Mouse (Mus musculus): ENCODE data around the gene Unc80.
A peak's percentile ranks its signal among the peaks of the same experiment; 100 is the strongest.
"Not testable (repeated sequence)": the region's sequence is repeated elsewhere in the genome, so short reads cannot be mapped to it uniquely, and the experiment has no call there.

Gene Unc80

DNA sequence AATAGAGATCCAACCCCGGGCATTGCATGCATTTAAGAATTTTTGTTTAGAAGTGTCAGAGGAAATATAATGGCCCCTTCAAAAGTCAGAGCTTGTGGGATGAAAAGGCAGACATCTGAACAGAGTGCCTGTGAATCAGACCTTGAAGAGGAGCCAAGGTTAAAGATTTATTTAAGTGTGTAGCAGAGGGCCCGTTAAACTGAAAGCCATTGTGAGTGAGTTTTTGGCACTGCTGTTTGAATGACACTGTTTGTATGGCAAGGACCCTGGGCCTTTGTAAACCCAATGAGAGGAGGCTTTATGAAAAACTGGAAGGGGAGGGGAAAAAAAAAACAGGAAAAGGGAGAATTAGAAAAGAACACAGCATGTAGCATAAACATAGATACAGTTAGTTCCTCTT lies 170.0 kb downstream of the Unc80 start:
- no peak for DNase-seq

DNA sequence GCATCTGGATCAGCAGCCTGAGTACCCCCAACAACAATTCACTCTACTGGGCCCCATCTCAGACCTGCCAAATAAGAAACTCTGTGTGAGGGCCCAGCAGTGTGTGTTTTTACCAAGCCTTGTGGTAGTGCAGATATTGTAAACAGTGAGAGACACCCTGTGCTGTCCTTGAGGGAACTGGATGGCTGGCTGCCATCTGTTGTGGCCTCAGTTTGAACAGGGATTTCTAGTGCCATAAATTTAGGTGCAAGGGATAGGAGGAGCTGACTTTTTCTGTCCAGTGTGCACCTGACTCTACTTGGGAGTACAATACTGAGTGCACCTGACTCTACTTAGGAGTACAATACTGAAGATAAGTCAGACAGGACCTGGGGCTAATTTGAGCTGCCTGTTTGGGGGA lies 178.7 kb downstream of the Unc80 start:
- no peak for DNase-seq

DNA sequence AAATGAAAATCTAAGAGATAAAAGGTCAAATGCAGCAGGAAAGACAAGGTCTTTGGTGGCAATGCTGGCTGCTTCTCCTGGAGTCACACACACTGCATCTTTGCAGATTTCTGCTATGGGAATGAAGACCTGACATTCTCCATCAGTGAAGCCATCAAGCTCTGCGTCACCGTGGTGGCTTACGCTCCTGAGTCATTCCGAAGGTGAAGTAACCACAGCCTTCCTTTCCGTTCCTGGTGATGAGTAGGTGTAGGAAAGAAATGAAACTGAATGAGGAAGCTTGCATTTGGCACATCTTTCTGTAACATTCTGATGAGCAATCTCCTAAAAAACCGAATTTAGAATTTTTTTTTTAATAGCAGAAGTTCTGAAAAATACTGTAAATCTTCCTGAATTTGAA lies 181.4 kb downstream of the Unc80 start:
- no peak for DNase-seq

DNA sequence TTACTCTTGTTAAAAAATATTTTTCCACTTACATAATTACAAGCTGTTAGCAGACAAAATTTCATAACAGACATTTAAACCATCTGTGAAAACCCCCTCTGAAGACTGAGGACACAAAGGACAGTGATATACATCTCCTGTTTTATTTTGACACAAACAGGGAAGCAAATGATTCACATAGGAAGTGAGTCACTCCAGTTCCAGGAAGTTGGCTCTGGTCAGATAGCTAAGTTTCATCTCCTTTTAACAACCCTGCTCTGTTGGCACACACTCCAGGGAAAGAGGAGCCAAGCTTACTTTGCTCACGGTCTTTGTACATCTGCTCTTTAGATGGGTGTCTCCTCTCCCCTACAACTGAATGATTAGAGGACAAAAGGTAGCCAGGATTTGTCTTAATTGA lies 181.8 kb downstream of the Unc80 start:
- DNase-seq = no peak

DNA sequence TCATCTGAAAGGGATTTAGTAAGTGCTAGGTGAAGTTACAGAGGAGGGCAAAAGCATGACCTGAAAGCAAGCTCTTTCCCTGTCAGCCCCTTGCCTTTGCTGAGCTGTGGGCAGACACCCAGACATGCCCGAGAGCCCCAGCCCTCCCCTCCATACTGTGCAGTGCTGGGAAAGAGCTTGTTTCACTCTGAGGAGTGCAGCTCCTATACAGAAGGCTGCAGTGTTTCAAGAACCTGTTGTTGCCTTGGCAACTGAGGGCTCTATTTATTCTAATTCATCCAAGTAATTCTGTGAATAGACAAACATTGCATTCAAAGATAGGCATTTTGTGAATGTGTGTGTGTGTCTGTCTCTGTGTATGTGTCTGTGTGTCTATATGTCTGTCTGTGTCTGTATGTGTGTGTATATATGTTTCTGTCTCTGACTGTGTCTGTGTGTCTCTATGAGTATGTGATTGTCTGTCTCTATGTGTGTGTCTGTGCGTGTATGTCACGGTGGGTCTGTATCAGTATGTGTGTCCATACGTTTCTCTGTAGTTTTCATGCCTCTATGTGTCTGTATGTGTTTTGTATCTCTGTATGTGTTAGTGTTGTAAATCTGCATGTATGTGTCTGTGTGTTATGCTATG lies 187.1 kb downstream of the Unc80 start:
- DNase-seq = peak in 1 of 2 experiments; percentile 32

DNA sequence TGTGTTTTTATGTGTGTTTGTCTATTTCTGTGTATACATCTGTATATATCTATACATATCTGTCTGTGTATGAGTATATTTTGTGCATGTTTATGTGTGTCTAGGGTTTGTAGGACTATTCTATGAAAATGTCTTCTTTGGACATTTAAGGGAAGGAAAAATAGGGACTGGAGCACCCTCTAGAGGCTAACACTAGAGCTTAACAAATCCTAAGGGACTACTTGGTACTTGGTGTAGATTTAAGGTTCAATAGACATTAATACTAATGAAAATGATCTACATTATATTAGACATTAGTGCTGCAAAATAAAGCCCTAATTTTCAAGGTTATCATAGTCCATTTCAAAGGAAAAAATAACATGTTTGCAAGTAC lies 187.6 kb downstream of the Unc80 start:
- DNase-seq = peak; percentile 18 to 54

DNA sequence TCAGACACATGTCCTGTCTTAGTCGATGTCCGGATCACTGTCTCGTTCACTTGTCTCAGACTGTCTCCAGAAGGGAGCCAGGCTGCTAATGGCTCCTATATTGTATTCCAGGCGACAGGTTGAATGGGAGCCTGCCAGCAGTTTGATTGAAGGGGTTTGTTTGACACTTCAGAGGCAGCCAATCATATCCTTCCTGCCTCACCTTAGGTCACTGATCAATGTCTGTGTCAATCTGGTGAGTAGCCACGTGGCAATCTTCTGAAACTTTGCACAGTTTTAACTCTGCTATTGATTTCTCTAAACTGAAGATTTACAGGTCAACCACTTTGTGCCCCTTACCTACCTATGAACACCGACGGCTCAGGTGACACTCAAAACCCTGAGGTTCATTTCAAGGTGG lies 203.3 kb downstream of the Unc80 start:
- DNase-seq = no peak

DNA sequence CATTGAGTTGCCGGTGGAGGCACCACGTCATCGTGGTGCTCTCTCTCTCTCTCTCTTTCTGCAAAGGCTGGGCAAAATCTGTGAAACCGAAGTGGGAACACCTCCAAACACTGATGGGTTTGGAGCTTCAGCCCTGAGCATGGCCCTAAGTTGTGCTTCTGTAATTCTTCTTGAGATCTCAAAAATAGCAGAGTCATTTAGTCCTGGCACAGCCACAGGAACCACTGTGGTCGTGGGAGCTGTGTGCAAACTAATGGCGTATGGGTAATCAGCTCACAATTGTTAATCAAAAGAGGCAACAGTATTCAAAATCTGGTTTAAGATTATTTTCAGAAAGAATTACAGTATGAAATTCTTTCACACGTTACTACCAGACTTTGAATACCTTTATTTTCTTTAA lies 204.6 kb downstream of the Unc80 start:
- no peak for DNase-seq

DNA sequence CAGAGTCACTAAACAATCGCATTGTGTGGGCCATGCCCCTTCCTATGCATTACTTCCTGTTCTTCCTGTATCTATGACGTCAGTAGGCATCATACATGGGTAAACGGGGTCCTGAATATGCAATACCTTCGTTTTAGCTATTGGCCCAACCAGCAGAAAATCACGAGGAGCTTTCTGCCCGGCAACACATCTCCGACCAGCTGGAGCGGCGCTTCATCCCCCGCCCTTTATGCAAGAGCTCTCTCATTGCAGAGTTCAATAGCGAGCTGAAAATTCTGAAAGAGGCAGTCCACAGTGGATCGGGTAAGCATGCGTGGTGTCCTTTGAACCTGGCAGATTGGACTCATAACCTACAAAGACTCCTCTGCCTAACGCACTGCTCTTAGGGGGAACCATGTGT lies 209.8 kb downstream of the Unc80 start:
- DNase-seq = no peak

DNA sequence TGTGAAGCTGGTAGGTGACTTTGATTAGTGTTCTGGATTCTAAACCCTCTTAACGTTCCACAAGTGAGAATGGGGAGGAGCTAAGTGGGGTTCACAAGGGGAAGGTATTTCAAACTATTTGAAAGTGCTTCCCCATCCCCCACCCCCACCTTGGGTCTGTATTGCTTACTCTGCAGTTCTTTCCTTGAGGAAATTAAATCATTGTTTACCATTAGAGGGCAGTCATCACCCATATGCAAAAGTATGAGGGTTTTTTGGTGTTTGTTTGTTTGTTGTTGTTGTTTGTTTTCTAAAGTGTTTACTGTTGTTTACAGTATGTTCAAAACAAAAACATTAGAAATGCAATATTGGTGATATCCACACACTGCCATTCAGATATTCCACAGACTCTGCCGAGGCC lies 210.5 kb downstream of the Unc80 start:
- DNase-seq = no peak

DNA sequence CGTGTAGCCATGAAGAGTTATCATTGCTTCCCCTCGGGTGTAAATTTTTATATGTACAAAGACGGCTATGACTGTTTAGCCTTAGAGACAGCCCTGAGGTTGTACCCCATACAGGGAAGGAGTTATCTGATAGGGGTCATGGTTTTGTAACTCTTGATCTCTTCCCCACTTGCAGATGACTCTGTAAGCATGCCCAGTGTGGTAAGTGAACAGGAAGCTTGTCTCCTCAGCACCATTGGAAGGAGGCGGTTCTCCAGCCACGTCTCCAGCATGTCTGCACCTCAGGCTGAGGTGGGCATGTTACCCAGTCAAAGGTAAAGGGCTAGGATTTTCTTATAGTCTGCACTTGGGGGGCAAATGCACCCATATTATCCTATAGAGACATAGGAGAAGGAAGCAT lies 214.8 kb downstream of the Unc80 start:
- DNase-seq = no peak

DNA sequence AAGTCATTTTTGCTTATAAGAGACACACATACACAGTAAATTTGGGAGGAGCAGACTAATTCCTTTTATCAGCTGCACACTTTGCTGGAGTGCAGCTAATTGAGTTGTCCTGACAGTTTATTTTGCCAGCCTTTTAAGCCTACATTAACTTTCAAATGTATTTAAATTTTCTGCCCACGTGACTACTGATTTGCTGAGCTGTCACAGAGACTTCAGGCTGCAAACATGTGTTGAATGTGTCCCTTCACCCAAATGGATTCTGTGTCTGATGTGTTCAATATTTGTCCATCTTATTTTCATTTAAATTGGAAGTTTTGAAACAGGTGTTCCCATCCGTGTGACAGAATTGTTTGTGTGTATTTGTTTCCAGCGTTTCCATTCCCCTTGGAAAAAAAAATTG lies 223.6 kb downstream of the Unc80 start:
- no peak for DNase-seq

DNA sequence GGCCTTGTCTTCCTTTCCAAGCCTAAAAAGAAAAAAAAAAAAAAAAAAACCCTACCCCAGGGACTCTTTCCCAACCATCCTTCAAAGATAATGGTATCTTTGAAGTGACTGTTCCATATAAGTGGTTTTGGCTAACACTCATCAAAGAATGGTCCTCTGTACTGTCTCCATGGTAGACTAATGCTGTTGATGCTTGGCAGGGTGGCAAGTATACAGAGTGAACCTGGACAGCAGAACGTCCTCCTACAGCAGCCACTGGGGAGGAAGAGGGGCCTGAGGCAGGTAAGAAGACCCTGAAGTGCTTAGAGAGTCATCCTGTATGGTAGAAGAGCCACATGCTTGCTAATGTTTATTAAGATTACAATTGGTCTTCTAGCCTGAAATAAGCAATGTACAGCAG lies 224.1 kb downstream of the Unc80 start:
- no peak for DNase-seq

DNA sequence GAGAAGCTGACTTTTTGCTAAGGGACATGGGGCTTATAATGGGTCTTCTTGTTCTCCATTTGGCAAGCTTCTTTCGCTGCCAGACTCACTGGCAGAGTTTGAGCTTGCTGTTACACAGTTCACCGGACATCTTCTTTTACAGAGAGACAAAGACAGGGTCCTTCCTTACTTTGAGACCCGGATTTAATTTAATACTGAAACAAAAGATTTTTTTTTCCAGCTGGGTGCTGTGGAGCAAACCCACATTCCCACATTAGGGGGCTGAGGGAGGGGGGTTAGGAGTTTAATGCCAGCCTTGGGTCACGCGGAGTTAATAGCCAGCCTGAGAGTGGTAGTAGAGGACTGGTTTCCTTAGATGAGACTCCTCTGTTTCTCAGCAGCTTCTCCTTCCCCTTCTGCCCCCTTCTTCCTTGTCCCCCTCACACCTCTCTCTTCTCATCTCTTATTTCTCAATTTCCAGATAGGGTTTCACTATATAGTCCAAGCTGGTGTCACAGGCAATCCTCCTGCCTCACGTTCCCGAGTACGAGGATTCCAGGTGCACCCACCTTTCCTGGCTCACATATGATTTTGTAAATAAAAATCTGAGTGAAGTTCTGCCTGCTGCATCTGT lies 224.7 kb downstream of the Unc80 start:
- DNase-seq = peak; percentile 4 to 19

DNA sequence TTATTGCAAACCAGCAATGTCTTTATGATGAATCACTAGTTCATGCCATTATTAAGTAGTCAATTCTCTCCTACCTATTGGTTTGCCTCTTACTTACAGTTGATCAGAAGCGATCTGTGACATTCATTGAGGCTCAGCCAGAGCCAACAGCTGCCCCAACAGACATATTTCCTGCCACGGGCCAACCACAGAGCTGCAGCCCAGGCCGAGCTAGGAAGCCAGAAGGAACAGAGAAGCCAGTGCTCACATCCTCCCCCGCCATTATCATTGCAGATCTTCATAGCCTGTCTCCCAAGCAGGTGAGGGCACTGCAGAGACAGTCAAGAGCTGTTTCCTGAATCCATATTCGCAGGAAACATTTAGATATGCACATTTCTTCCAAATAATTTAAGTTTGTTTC lies 226.1 kb downstream of the Unc80 start:
- DNase-seq = no peak

DNA sequence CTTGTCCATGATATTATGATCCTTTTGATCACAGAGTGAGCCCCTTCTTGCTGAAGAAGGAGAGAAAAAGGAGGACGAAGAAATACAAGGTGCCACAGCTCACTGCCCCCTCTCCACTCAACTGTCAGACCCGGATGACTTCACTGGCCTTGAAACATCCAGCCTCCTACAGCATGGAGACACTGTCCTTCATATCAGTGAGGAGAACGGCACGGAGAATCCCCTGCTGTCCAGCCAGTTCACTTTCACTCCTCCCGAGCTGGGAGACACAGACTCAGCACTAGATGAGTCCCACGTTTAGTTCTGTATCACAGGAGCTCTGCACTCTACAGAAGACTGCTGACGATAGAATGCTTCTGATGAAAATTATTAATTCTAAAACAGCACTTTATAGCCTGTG lies 227.1 kb downstream of the Unc80 start:
- DNase-seq = no peak

DNA sequence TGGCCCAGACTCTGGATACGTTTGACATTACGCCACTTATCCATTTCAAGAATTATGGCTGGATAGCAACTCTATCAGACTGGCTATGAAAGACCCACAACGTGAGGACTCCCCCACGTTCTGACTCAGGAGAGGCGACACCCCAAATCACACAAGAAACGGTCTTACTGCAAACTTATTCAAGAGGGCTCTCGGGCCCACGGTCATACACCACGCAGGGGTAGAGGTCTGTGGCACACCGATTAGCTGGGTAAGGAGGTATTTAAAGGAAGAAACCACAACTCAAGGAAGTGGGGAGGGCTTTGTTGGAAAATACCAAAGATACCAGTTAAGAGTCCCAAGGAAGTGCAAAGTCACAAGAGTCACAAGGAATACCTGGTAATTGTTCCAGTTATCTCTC lies 231.5 kb downstream of the Unc80 start:
- not testable (repeated sequence) for DNase-seq

DNA sequence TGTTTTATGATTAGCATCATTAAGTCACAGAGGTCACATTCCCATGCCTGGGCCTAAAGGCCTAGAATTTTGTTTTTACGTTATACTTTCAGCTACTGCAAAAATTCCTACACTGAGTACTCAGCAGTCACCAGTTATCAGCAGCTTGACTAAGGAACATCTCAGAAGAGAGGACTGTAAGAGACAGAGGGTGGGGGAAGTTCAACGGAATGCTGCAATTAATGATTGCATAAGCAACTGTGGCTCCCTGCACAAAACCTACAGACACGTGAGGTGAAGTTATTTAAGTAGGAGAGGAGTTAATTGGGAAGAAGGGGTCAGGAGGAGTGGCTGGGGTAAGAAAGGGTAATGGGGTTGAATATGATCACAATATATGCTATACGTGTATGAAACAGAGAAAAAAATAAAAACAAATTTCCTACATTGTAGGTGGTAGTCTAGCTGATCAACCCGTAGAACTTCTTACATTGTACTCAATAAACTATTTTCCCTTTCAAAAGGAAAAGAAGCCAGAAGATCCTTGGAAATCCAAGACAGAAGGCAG lies 232.1 kb downstream of the Unc80 start:
- DNase-seq = no peak

DNA sequence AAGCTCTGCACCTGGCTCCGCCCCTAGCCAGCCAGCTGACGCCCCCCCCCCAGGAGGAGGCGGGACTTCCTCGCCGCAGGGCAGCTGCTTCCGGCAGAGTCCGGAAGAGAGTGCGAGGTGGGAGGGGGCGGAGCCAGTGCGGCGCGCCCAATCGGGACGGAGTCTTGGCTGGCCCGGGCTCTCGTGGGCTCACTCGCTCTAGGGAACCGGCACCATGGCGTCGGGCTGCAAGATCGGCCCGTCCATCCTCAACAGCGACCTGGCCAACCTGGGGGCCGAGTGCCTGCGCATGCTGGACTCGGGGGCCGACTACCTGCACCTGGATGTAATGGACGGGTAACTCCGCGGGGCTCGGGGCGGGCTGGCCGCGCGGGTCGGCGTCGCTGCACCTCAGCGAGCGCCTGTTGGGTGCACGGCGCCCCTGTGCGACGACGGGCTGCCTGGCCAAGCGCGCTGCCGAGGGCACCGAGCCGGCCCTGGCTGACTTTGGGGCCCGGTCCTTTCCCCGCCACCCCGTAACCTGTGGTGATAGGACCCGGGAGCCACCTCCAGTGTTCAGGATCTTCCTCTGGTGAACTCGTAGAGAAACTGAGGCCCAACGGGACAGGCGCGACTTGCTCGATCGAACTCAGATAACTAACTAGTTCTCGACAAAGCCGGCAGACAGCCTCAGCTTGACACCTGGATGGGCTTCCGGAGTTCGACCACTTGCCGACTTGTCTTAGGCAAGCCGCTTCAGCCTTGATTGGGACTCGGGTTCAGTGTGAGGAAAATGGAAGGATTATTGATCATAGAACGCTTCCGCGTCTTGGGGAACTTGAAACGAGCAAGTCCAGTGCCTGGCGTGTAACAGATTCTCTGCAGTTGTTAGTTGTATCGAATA lies 232.8 kb downstream of the Unc80 start, which contains the start of gene Rpe:
TSS of gene Rpe (plus strand) at position 139 of the 883 bp plus-strand sequence.
- peak; percentile 97 to 98 for DNase-seq

DNA sequence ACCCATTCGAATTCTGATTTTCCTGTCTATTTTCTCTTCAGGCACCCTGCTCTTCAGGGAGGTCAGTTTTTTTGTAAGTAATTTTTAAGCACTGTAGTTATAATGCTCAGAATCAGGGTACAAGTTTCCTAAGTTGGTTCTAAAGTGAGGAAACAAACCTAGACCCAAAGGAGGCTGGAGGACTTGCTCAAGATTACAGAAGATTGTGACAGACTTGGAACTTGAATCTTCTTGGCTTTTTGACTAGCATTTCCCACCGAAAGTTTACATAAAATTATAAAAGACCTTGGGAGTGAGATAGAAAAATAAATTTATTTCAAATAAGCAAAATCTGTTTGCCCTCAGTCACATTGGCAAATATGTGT lies 233.4 kb downstream of the Unc80 start:
- no peak for DNase-seq

DNA sequence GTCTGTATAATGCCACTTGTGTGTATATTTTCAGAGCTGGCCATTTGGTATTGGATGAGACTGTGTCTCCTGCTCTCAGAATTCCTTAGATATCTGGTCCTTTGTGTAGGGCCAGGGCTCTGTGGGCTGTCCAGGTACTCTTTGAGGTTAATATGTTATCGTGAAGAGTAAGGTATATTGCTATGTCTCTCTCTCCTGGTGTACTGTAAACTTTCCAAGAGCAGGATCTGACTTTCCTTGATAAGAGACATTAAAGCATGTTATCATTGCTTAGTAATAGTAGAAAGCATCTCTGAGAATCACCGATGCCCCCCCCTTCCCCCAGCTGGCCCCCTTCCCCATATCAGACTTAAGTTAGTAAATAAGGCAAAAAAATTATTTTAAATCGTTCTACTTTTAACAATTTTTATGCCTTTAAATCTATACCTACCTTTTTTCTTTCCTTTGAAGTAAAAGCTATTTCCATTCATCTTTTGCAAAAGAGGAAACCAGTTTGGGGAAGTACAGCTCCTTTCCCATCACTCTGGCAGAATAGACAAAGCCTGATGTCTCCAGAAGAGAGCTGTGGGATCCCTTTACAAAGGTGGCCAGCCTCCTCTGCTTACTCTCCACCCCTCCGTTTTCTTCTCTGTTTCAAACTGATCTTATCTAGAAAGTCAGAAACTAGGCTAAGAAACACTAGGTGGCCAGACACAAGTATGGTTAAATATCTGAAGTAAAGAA lies 234.6 kb downstream of the Unc80 start:
- no peak for DNase-seq

DNA sequence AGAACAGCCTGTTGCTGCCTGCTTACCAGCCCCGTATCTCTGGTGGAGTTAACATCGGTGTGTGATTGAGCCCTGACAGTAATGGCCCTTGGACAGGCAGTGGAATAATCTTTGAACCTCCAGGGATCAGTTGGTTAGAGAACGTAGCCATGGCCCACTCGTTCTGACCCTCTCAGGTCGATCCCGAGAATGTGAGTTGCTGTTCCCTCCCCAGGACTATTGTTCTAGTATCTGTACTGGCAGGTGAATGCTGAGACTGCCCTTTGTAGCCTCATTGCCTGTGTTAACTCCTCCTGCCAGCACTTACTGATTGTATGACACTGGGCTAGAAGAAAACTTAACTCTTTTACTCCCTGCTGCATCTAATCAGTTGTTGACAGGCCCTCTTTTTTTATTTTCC lies 236.4 kb downstream of the Unc80 start:
- no peak for DNase-seq

DNA sequence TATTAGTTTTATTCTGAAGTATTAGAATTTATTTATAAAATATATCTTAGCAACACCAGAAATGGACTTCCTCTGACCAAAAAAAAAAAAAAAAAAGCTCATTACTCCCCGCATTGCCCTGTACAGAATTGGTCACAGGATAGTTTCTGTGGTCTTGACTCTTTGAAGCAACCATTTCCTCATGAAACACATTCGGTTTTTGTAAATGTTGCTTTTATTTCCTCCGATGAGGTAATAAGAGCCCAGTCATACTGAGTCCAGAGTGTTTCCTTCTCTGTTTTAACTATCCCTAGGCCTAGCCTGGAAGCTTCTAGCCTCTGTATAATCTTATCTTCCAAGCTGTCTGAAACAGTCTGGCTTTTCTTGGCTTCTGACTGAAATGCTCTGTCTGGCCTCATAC lies 244.7 kb downstream of the Unc80 start:
- DNase-seq = no peak

Measured in cerebellum, postnatal 10 days (tissue).